Mouse (Mus musculus) cerebellum, adult 2 months (tissue): ENCODE measurements around the gene Tgm2.

ENCODE experiments used
- CTCF ChIP-seq: fragments of 200-500 bp; IDR thresholded peaks from 2 replicates; pipeline ENCODE4 v1.5.1; 2011; ENCODE audit warnings: low read depth, mild to moderate bottlenecking, control low read depth, low read length, moderate library complexity, borderline replicate concordance; ENCODE audit not compliant: insufficient read depth
- POLR2A ChIP-seq: fragments of 200-500 bp; IDR thresholded peaks from 2 replicates; pipeline ENCODE4 v1.6.1; 2011; ENCODE audit warnings: low read length, control low read depth, borderline replicate concordance; ENCODE audit not compliant: insufficient read depth

DNA sequence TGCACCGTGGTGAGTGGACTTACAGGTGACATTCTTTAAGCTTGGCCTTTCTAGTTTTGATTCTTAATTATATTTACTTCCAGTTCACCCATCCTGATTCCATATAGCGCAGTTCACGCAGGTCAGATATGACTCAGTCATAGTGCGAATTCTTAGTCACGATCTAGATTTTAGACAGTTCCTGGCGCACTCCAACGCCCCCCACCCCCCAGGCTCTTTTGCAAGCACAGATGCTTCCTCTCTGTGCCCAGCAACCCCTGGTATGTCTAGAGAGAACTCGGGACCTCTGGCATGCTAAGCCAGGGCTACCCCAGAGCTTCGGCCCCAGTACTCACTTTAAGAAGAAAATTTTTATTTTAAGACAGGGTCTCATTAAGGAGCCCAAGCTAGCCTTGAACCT, 10.3 kb upstream of the Tgm2 start:
- no peak for TF ChIP-seq POLR2A
- TF ChIP-seq CTCF, result no peak
